Mouse (Mus musculus): ENCODE measurements around the gene Slc39a11. TPM values are rescaled to one million over a fixed set of nuclear protein-coding genes. Genes with fewer than 3 reads are reported as not detected.

The Slc39a11 gene
- polyA plus RNA-seq, 1 experiment from 2014 or later = 17.8 TPM

DNA sequence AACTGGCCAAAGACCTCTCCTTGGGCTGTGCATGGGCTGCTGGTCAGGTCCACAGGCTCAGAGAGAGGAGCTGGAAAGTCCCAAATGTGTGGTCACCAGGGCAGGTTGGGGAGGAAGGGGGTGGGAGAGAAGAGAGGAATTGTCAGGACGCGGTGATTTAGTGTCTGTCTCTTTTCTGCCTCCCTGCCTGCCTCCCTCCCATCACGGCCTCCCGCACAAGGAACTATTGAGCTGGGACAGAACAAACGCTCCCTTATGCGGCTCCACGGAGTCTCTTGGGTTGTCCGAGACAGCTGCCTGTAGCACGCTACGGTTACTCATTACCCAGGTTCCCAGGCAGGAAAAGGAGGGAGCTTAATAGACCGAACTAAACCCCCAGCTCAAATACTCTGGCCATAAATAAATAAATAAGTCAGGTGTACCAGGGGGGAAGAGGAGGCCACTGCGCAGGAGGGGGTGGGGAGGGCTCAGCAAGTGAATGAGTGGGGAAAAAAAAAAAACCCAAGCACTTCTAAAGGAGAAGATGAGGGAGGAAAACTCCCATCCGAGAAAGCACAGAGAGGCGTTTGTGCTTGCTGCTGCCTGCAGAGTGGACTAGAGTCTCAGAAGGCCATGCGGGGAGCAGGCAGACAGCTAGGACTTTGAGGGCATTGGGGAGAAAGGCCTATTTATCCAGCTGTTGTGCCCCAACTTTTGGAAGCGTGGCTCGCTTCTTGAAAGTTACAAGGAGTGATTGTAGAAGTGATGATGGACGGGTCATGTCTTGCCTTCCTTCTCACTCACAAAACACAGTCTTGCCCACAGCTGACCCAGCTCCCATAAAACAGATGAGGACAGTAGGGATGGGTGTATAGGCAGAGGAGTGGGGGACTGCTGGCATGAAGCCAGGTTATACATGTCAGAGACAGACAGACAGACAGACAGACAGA, 428.3 kb downstream of the Slc39a11 start:
- Histone ChIP-seq H3K36me3 (ENCODE audit: control insufficient read depth, insufficient read depth, low read length) (no peaks in the 10 kb centered on the region), H3K9ac (ENCODE audit: low read length) (0 out of 2 replicates have a peak overlapping the region, but pooled peaks have one; percentile 12), H3K4me3 (ENCODE audit: low read depth, low read length) (no peak overlapping the region), H3K27me3 (ENCODE audit: control insufficient read depth, insufficient read depth, low read length) (peaks cover 81% of the 10 kb centered on the region), H3K9me3 (ENCODE audit: control insufficient read depth, low read length) (no peaks in the 10 kb centered on the region), H3K27ac (ENCODE audit: low read depth, low read length) (no peak overlapping the region; the same call in none of the 2 replicates), H3K4me2 (no peak overlapping the region), H3K4me1 (ENCODE audit: control insufficient read depth, insufficient read depth, low read length) (peaks cover 10% of the 10 kb centered on the region; the same call in 1 of the 2 replicates)
- WGBS = 43% methylated on average over 18 of the region's 18 CpGs
- ATAC-seq (ENCODE audit: low FRiP score) (peak; percentile 85), DNase-seq (ENCODE audit: low spot score, missing footprints) (peak; percentile 86)

DNA sequence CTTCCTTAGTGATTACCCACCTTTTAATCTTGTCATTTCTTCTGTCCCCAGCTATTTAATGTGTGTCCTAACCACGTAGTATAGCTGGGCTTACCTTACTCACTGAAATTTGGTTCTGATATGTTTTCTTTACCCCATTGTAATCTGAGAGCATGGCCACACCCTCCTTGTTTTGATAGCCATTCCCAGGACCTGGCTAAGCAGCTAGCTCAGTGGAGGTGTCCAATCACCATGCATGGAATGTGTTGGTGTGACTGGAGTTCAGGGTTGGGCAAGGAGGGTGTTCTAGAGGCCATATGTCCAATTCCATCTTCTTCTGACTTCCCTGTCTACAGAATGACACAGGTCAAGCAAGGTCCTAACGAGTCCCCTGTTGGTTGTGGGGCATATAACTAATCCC, 429.2 kb downstream of the Slc39a11 start:
- no peak overlapping the region for H3K4me2 ChIP-seq
- peaks cover 83% of the 10 kb centered on the region for H3K27me3 ChIP-seq (ENCODE audit: control insufficient read depth, insufficient read depth, low read length)
- H3K36me3 ChIP-seq (ENCODE audit: control insufficient read depth, insufficient read depth, low read length) = no peaks in the 10 kb centered on the region
- H3K4me3 ChIP-seq (ENCODE audit: low read depth, low read length) = no peak overlapping the region
- H3K4me1 ChIP-seq (ENCODE audit: control insufficient read depth, insufficient read depth, low read length) = peaks cover 10% of the 10 kb centered on the region; the same call in 1 of the 2 replicates
- no peak for ATAC-seq (ENCODE audit: low FRiP score)
- WGBS = 83% methylated on average over 2 of the region's 2 CpGs
- DNase-seq (ENCODE audit: low spot score, missing footprints) = peak; percentile 68
- no peak overlapping the region for H3K27ac ChIP-seq (ENCODE audit: low read depth, low read length)
- no peak overlapping the region for H3K9ac ChIP-seq (ENCODE audit: low read length)
- H3K9me3 ChIP-seq (ENCODE audit: control insufficient read depth, low read length) = no peaks in the 10 kb centered on the region

DNA sequence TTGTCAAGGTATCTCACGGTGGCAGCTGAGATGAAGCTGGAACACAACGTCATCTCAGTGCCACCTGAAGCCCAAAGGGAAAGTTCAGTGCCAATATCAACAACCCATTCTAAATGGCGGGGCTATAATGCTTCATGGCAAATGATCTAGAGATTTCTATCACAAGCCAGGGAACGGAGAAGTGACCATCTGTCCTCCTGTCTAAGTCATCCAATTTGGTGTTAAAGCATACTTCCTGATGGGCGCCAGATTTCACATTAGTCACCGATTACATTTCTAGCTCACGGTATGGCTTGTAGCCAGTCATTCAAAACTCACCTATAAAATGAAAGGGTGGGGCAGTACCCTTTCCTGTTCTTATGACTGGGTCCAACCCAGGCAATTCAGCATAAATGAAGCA, 435.1 kb downstream of the Slc39a11 start:
- no peak for ATAC-seq (ENCODE audit: low FRiP score)
- H3K27ac ChIP-seq (ENCODE audit: low read depth, low read length) = no peak overlapping the region
- H3K4me1 ChIP-seq (ENCODE audit: control insufficient read depth, insufficient read depth, low read length) = peaks cover 5% of the 10 kb centered on the region
- 93% methylated on average over 7 of the region's 7 CpGs for WGBS
- DNase-seq (ENCODE audit: low spot score, missing footprints) = peak; percentile 75
- no peak overlapping the region for H3K4me3 ChIP-seq (ENCODE audit: low read depth, low read length)
- no peak overlapping the region for H3K9ac ChIP-seq (ENCODE audit: low read length)
- H3K9me3 ChIP-seq (ENCODE audit: control insufficient read depth, low read length) = peaks cover 6% of the 10 kb centered on the region
- H3K27me3 ChIP-seq (ENCODE audit: control insufficient read depth, insufficient read depth, low read length) = peaks cover 84% of the 10 kb centered on the region
- no peaks in the 10 kb centered on the region for H3K36me3 ChIP-seq (ENCODE audit: control insufficient read depth, insufficient read depth, low read length)
- H3K4me2 ChIP-seq = no peak overlapping the region

DNA sequence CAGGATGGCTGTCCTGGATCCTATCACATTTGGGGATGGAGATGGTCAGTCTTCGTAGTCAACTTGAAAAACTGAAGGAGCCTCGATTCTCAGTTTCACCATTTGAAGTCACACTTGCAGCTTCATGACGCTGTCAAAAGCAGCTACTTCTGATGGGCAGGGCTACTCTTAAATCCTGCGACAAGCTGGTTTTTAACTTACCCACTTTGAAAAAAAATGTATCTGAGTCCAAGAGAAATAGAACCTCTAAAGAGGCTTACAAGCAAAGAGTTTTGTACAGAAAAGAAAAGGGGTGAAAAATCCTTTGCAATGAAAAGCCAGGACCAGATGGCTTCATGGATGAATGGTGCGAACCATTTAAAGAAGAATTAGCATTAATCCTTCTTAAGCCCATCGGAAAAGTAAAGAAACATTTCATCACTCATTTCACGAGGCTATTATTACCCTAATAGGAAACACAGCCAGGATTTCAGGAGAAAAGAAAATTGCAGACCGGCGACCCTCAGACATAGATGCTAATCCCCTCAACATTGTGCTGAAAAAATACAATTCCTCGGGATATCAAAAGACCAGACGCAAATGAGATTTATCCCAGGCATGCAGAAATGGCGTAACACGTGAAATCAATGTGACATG, 437.4 kb downstream of the Slc39a11 start:
- ATAC-seq (ENCODE audit: low FRiP score) (peak; percentile 78), DNase-seq (ENCODE audit: low spot score, missing footprints) (peak; percentile 92)
- Histone ChIP-seq H3K4me1 (ENCODE audit: control insufficient read depth, insufficient read depth, low read length) (peaks cover 5% of the 10 kb centered on the region), H3K9me3 (ENCODE audit: control insufficient read depth, low read length) (peaks cover 6% of the 10 kb centered on the region), H3K27me3 (ENCODE audit: control insufficient read depth, insufficient read depth, low read length) (peaks cover 88% of the 10 kb centered on the region), H3K4me2 (no peak overlapping the region), H3K36me3 (ENCODE audit: control insufficient read depth, insufficient read depth, low read length) (no peaks in the 10 kb centered on the region), H3K4me3 (ENCODE audit: low read depth, low read length) (no peak overlapping the region), H3K27ac (ENCODE audit: low read depth, low read length) (no peak overlapping the region), H3K9ac (ENCODE audit: low read length) (no peak overlapping the region)
- WGBS = 18% methylated on average over 13 of the region's 13 CpGs

DNA sequence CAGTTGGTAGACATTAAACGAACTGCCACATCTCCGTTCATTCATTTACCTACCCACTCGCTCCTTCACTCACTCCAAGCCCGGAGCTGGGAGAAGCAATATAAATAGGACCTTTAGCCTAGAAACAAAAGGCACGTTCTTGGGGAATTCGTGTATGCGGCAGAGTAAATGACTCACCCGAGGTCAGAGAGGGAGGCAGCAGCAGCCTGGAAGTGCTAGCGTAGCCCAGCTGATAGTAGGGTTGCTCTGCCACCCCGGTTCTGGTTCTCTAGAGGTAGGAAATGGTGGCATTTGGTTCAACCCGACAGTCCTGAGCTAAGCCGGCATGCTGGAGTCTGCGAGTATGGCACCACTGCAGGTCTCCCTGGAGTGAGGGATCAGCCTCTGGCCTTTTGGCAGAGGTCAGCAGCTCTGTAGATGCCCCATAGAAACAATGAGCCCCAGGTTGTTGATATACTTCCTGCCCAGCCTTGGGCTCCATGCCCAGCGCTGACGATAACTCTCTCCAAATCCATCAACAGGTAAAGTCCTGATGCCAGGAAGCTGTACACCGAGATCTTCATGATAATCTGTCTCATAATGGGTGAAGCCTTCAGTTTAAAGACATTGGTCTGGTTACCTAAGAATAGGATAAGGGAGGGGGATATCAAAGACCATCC, 440.5 kb downstream of the Slc39a11 start:
- H3K4me2 ChIP-seq = no peak overlapping the region
- H3K9me3 ChIP-seq (ENCODE audit: control insufficient read depth, low read length) = peaks cover 3% of the 10 kb centered on the region
- DNase-seq (ENCODE audit: low spot score, missing footprints) = no peak
- H3K4me3 ChIP-seq (ENCODE audit: low read depth, low read length) = no peak overlapping the region
- H3K4me1 ChIP-seq (ENCODE audit: control insufficient read depth, insufficient read depth, low read length) = peaks cover 5% of the 10 kb centered on the region
- H3K9ac ChIP-seq (ENCODE audit: low read length) = no peak overlapping the region
- no peak for ATAC-seq (ENCODE audit: low FRiP score)
- H3K27ac ChIP-seq (ENCODE audit: low read depth, low read length) = no peak overlapping the region
- no peaks in the 10 kb centered on the region for H3K36me3 ChIP-seq (ENCODE audit: control insufficient read depth, insufficient read depth, low read length)
- 87% methylated on average over 16 of the region's 16 CpGs for WGBS
- peaks cover 88% of the 10 kb centered on the region for H3K27me3 ChIP-seq (ENCODE audit: control insufficient read depth, insufficient read depth, low read length)

DNA sequence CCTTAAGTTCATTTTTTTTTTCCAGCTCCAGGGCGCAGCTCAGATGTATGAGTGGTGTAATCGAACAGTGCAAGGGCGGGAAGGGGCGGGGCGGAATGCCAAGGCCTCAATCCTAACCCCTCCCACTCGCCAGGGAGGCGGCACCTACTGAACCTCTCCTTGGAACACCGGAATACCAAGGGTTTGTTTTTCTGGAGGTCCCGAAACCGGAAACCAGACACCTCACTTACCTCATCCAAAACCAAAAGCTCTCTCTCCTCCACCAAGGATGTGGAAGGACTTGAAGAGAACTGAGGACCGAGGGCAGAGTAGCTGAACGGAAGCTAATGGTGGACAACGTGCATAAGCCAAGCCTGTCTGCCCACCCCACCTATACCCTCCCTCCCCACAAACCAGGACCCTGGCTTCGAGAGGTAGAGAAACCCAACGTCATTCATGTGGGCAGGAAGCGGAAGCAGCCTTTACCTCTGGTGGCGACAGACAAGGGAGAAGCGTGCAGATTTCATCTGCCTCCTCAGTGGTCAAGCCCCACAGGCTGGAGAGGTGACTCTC, 441.3 kb downstream of the Slc39a11 start:
- no peak overlapping the region for H3K27ac ChIP-seq (ENCODE audit: low read depth, low read length)
- no peak overlapping the region for H3K9ac ChIP-seq (ENCODE audit: low read length)
- peaks cover 5% of the 10 kb centered on the region for H3K4me1 ChIP-seq (ENCODE audit: control insufficient read depth, insufficient read depth, low read length)
- no peaks in the 10 kb centered on the region for H3K9me3 ChIP-seq (ENCODE audit: control insufficient read depth, low read length)
- H3K27me3 ChIP-seq (ENCODE audit: control insufficient read depth, insufficient read depth, low read length) = peaks cover 87% of the 10 kb centered on the region
- no peak overlapping the region for H3K4me2 ChIP-seq
- 72% methylated on average over 18 of the region's 18 CpGs for WGBS
- no peak for ATAC-seq (ENCODE audit: low FRiP score)
- H3K4me3 ChIP-seq (ENCODE audit: low read depth, low read length) = no peak overlapping the region
- H3K36me3 ChIP-seq (ENCODE audit: control insufficient read depth, insufficient read depth, low read length) = no peaks in the 10 kb centered on the region
- no peak for DNase-seq (ENCODE audit: low spot score, missing footprints)

DNA sequence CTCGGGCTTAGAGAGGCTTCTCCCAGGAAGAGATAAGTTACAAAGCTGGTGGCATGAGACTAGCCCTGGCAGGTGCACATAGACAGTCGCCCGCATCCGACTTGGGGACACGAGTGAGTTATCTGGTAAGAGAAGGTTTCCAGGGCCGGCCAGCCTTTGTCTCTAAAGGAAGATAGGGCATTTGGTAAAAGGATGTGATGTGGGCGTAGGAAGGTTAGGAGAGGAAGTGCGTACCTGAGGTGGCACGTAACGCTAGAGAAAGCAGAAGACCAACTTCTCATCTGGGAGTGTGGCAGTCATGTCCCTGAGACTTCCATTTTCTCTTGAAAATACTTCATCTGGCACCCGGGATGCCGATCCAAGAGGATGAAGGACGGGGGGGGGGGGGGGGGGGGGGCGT, 441.9 kb downstream of the Slc39a11 start:
- WGBS = 92% methylated on average over 12 of the region's 14 CpGs
- H3K4me3 ChIP-seq (ENCODE audit: low read depth, low read length) = no peak overlapping the region
- H3K4me2 ChIP-seq = no peak overlapping the region
- ATAC-seq (ENCODE audit: low FRiP score) = no peak
- H3K27ac ChIP-seq (ENCODE audit: low read depth, low read length) = no peak overlapping the region
- DNase-seq (ENCODE audit: low spot score, missing footprints) = no peak
- H3K36me3 ChIP-seq (ENCODE audit: control insufficient read depth, insufficient read depth, low read length) = no peaks in the 10 kb centered on the region
- H3K27me3 ChIP-seq (ENCODE audit: control insufficient read depth, insufficient read depth, low read length) = peaks cover 88% of the 10 kb centered on the region
- H3K4me1 ChIP-seq (ENCODE audit: control insufficient read depth, insufficient read depth, low read length) = peaks cover 5% of the 10 kb centered on the region
- H3K9me3 ChIP-seq (ENCODE audit: control insufficient read depth, low read length) = no peaks in the 10 kb centered on the region
- H3K9ac ChIP-seq (ENCODE audit: low read length) = no peak overlapping the region

DNA sequence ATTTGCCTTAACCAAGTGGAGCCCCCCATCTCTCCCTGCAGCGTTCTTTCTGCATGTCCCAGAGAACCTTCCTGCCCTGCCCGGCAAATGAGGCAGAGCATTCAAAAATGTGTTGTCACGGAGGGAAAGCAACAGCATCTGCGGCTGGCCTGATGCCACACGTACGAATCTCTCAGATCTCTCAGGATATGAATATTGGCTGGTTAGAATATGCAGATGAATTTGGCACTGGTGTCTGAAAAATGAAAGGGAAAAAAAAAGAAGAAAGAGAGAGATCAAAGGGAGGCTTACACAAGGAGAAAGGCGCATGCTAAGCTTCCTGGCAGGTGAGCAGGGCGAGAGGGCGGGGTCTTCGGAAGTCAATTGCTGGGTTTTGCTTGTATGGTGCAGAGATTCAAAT, 443.8 kb downstream of the Slc39a11 start:
- Histone ChIP-seq H3K9ac (ENCODE audit: low read length) (no peak overlapping the region), H3K4me2 (no peak overlapping the region), H3K4me1 (ENCODE audit: control insufficient read depth, insufficient read depth, low read length) (no peaks in the 10 kb centered on the region), H3K36me3 (ENCODE audit: control insufficient read depth, insufficient read depth, low read length) (no peaks in the 10 kb centered on the region), H3K27me3 (ENCODE audit: control insufficient read depth, insufficient read depth, low read length) (peaks cover 85% of the 10 kb centered on the region), H3K27ac (ENCODE audit: low read depth, low read length) (no peak overlapping the region), H3K9me3 (ENCODE audit: control insufficient read depth, low read length) (no peaks in the 10 kb centered on the region), H3K4me3 (ENCODE audit: low read depth, low read length) (no peak overlapping the region)
- ATAC-seq (ENCODE audit: low FRiP score) = no peak
- no peak for DNase-seq (ENCODE audit: low spot score, missing footprints)
- 79% methylated on average over 10 of the region's 10 CpGs for WGBS

All from midbrain, embryonic 11.5 days (tissue).